Mouse (Mus musculus) kidney, postnatal 0 days (tissue): ENCODE results near the gene Cxcl9. TPM values are rescaled to one million over a fixed set of nuclear protein-coding genes. Genes with fewer than 3 reads are reported as not detected.
A peak's percentile ranks its signal among the peaks of the same experiment; 100 is the strongest.

Experiments used
- ATAC-seq: fragments of 200-750 bp; cut with Nextera tagmentation; replicated peaks from 2 replicates; pipeline ENCODE4 v1.8.0; 2017; ENCODE audit warnings: low read depth, moderate number of reproducible peaks, moderate TSS enrichment, moderate library complexity; ENCODE audit not compliant: low FRiP score
- DNase-seq: peaks from one replicate; pipeline ENCODE4 v3.0.0-alpha.2; 2016; ENCODE audit warnings: low spot score
- H3K27ac ChIP-seq: fragments of 300-500 bp; sonication (generic); 2 replicates; pipeline ENCODE4 v1.5.1; 2014; ENCODE audit warnings: mild to moderate bottlenecking
- H3K27me3 ChIP-seq: fragments of 300-500 bp; sonication (generic); 2 replicates; pipeline ENCODE4 v1.6.1; 2014; ENCODE audit warnings: low read length, mixed read lengths; ENCODE audit not compliant: insufficient read depth
- H3K36me3 ChIP-seq: fragments of 300-500 bp; sonication (generic); 2 replicates; pipeline ENCODE4 v1.6.1; 2014; ENCODE audit warnings: low read length, mixed read lengths; ENCODE audit not compliant: insufficient read depth
- H3K4me1 ChIP-seq: fragments of 300-500 bp; sonication (generic); replicated peaks from 2 replicates; pipeline ENCODE4 v1.6.1; 2014; ENCODE audit warnings: antibody characterized with exemption, low read length, mixed read lengths; ENCODE audit not compliant: insufficient read depth
- H3K4me2 ChIP-seq: fragments of 300-500 bp; sonication (generic); 2 replicates; pipeline ENCODE4 v1.6.1; 2014; ENCODE audit warnings: mild to moderate bottlenecking, low read length, moderate library complexity, mixed read lengths
- H3K4me3 ChIP-seq: fragments of 300-500 bp; sonication (generic); replicated peaks from 2 replicates; pipeline ENCODE4 v1.5.1; 2014; ENCODE audit warnings: low read depth, low read length
- H3K9ac ChIP-seq: fragments of 300-500 bp; sonication (generic); 2 replicates; pipeline ENCODE4 v1.6.1; 2014; ENCODE audit warnings: low read depth, low read length
- H3K9me3 ChIP-seq: fragments of 300-500 bp; sonication (generic); replicated peaks from 2 replicates; pipeline ENCODE4 v1.6.1; 2016; ENCODE audit warnings: low read length, inconsistent platforms, mixed read lengths
- CTCF ChIP-seq: IDR thresholded peaks from 2 replicates; pipeline ENCODE4 v1.5.1; 2016; ENCODE audit warnings: antibody characterized with exemption, low read depth, mild to moderate bottlenecking, moderate library complexity
- WGBS: fragments of 180-500 bp; shearing (Covaris S2); extraction: QIAGEN DNeasy Blood & Tissue Kit; methylation state at CpG from one replicate; pipeline ENCODE4 v1.1.7; 2014; 5-methylcytosine and 5-hydroxymethylcytosine counted together
- polyA plus RNA-seq: library from polyadenylated mRNA; unstranded; fragments of >200 nt; fragmentation: Nextera tagmentation; extraction: Ambion mirVana; gene quantifications from 2 replicates; pipeline ENCODE4 v1.2.1, GENCODE M21; 2015

Gene Cxcl9
- polyA plus RNA-seq, 1 experiment from 2014 or later, result 0.13 TPM

- ATAC-seq (no peak), DNase-seq (no peak)
- H3K27me3 ChIP-seq, result no peaks in the 10 kb centered on the region
- no peak overlapping the region for H3K4me2 ChIP-seq
- H3K9ac ChIP-seq, result no peak overlapping the region
- H3K4me1 ChIP-seq, result no peaks in the 10 kb centered on the region
- WGBS, result 91% methylated on average over 12 of the region's 12 CpGs
- H3K9me3 ChIP-seq, result no peaks in the 10 kb centered on the region
- no peaks in the 10 kb centered on the region for H3K36me3 ChIP-seq
- no peak for TF ChIP-seq CTCF
- no peak overlapping the region for H3K4me3 ChIP-seq
- H3K27ac ChIP-seq, result no peak overlapping the region
These were observed 3.2 kb upstream of the Cxcl9 start for GRCm38 (mm10) chr5:92331122-92331521.

GRCm38 (mm10) chr5:92327367-92327766 is 512 bp downstream of the Cxcl9 start:
- DNase-seq (no peak), ATAC-seq (no peak)
- H3K36me3 ChIP-seq, result no peaks in the 10 kb centered on the region
- H3K4me3 ChIP-seq, result no peak overlapping the region
- no peak overlapping the region for H3K27ac ChIP-seq
- WGBS, result 63% methylated on average over 6 of the region's 6 CpGs
- no peaks in the 10 kb centered on the region for H3K9me3 ChIP-seq
- TF ChIP-seq CTCF, result no peak
- no peaks in the 10 kb centered on the region for H3K27me3 ChIP-seq
- H3K4me2 ChIP-seq, result no peak overlapping the region
- no peaks in the 10 kb centered on the region for H3K4me1 ChIP-seq
- no peak overlapping the region for H3K9ac ChIP-seq

- H3K4me3 ChIP-seq, result no peak overlapping the region
- WGBS, result 47% methylated on average over 5 of the region's 5 CpGs
- no peak overlapping the region for H3K27ac ChIP-seq
- H3K4me2 ChIP-seq, result no peak overlapping the region
- H3K9me3 ChIP-seq, result no peaks in the 10 kb centered on the region
- no peaks in the 10 kb centered on the region for H3K36me3 ChIP-seq
- H3K9ac ChIP-seq, result no peak overlapping the region
- peak; percentile 79 for DNase-seq
- no peak for TF ChIP-seq CTCF
- ATAC-seq, result 0 out of 2 replicates have a peak, but pooled peaks have one; percentile 33
- H3K27me3 ChIP-seq, result no peaks in the 10 kb centered on the region
- H3K4me1 ChIP-seq, result no peaks in the 10 kb centered on the region
These were observed 4.6 kb downstream of the Cxcl9 start for GRCm38 (mm10) chr5:92323264-92323663.

GRCm38 (mm10) chr5:92322612-92323011 is 5.3 kb downstream of the Cxcl9 start:
- Histone ChIP-seq H3K4me1 (no peaks in the 10 kb centered on the region), H3K4me2 (no peak overlapping the region), H3K9ac (no peak overlapping the region), H3K27ac (no peak overlapping the region), H3K36me3 (no peaks in the 10 kb centered on the region), H3K27me3 (no peaks in the 10 kb centered on the region), H3K4me3 (no peak overlapping the region), H3K9me3 (no peaks in the 10 kb centered on the region)
- DNase-seq (no peak), ATAC-seq (no peak)
- 73% methylated on average over 4 of the region's 4 CpGs for WGBS
- no peak for TF ChIP-seq CTCF

- no peaks in the 10 kb centered on the region for H3K36me3 ChIP-seq
- H3K27me3 ChIP-seq, result no peaks in the 10 kb centered on the region
- H3K9ac ChIP-seq, result no peak overlapping the region
- peak; percentile 83 for DNase-seq
- no peak for ATAC-seq
- H3K4me3 ChIP-seq, result no peak overlapping the region
- TF ChIP-seq CTCF, result no peak
- H3K9me3 ChIP-seq, result no peaks in the 10 kb centered on the region
- H3K4me1 ChIP-seq, result no peaks in the 10 kb centered on the region
- peak overlapping the region; percentile 31; the same call in 1 of the 2 replicates for H3K27ac ChIP-seq
- 32% methylated on average over 8 of the region's 8 CpGs for WGBS
- H3K4me2 ChIP-seq, result no peak overlapping the region
These were observed 6.1 kb downstream of the Cxcl9 start for GRCm38 (mm10) chr5:92321631-92322400.

GRCm38 (mm10) chr5:92318596-92318995 is 9.3 kb downstream of the Cxcl9 start:
- DNase-seq, result no peak
- Histone ChIP-seq H3K4me2 (no peak overlapping the region), H3K4me1 (no peaks in the 10 kb centered on the region), H3K27ac (no peak overlapping the region), H3K27me3 (no peaks in the 10 kb centered on the region), H3K4me3 (no peak overlapping the region), H3K9me3 (no peaks in the 10 kb centered on the region), H3K9ac (no peak overlapping the region), H3K36me3 (no peaks in the 10 kb centered on the region)
- no peak for ATAC-seq
- 85% methylated on average over 14 of the region's 14 CpGs for WGBS
- no peak for TF ChIP-seq CTCF
